Mouse (Mus musculus): ENCODE results near the gene Dlg2. TPM values are rescaled to one million over a fixed set of nuclear protein-coding genes. Genes with fewer than 3 reads are reported as not detected.

Gene Dlg2
- polyA plus RNA-seq, 1 experiment from 2014 or later: 1.1 TPM

- Histone ChIP-seq H3K27ac (ENCODE audit: low read length) (no peak overlapping the region), H3K9me3 (ENCODE audit: control insufficient read depth, low read length) (no peaks in the 10 kb centered on the region), H3K4me1 (replicated peaks; ENCODE audit: control insufficient read depth, insufficient read depth, low read length) (no peaks in the 10 kb centered on the region), H3K27me3 (ENCODE audit: control insufficient read depth, insufficient read depth, low read depth, low read length) (no peaks in the 10 kb centered on the region), H3K9ac (ENCODE audit: low read length) (no peak overlapping the region), H3K36me3 (ENCODE audit: control insufficient read depth, insufficient read depth, low read length) (no peaks in the 10 kb centered on the region), H3K4me3 (ENCODE audit: low read length) (no peak overlapping the region), H3K4me2 (ENCODE audit: low read depth, low read length) (no peak overlapping the region)
- 71% methylated on average over 4 of the region's 4 CpGs for WGBS
- ATAC-seq (ENCODE audit: low read depth): no peak
Observed at GRCm38 (mm10) chr7:92005681-92006425, 1529.4 kb downstream of the Dlg2 start.

DNA sequence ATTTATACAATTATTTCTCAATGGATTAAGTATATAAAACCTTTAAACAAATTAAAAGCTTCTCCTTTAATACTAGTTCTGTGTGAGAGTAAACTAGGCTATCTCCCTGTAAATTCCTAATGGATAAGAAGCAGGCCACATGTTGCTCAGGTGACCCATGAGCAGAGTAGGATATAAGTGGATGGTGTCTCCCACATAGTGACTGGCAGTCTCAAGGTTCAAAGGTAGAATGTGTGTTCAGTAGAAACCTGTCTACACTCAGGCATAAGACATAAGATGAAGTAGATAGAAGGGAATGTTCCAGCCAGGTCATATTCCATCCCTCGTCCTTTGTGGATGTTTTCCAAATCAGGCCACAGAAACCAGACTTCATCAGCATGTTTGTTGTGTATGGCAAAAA lies 1532.2 kb downstream of the Dlg2 start:
- Histone ChIP-seq H3K9me3 (ENCODE audit: control insufficient read depth, low read length) (no peaks in the 10 kb centered on the region), H3K27ac (ENCODE audit: low read length) (no peak overlapping the region), H3K27me3 (ENCODE audit: control insufficient read depth, insufficient read depth, low read depth, low read length) (no peaks in the 10 kb centered on the region), H3K36me3 (ENCODE audit: control insufficient read depth, insufficient read depth, low read length) (no peaks in the 10 kb centered on the region), H3K4me1 (replicated peaks; ENCODE audit: control insufficient read depth, insufficient read depth, low read length) (no peaks in the 10 kb centered on the region), H3K4me2 (ENCODE audit: low read depth, low read length) (no peak overlapping the region), H3K9ac (ENCODE audit: low read length) (no peak overlapping the region), H3K4me3 (ENCODE audit: low read length) (no peak overlapping the region)
- ATAC-seq (ENCODE audit: low read depth): no peak
- WGBS: 90% methylated on average over 1 of the region's 1 CpGs

GRCm38 (mm10) chr7:92024928-92025327 lies 1548.5 kb downstream of the Dlg2 start:
- H3K4me1 ChIP-seq (replicated peaks; ENCODE audit: control insufficient read depth, insufficient read depth, low read length): no peaks in the 10 kb centered on the region
- WGBS: 63% methylated on average over 1 of the region's 1 CpGs
- no peaks in the 10 kb centered on the region for H3K36me3 ChIP-seq (ENCODE audit: control insufficient read depth, insufficient read depth, low read length)
- no peak overlapping the region for H3K27ac ChIP-seq (ENCODE audit: low read length)
- H3K4me3 ChIP-seq (ENCODE audit: low read length): no peak overlapping the region
- no peak overlapping the region for H3K4me2 ChIP-seq (ENCODE audit: low read depth, low read length)
- H3K9ac ChIP-seq (ENCODE audit: low read length): no peak overlapping the region
- no peaks in the 10 kb centered on the region for H3K27me3 ChIP-seq (ENCODE audit: control insufficient read depth, insufficient read depth, low read depth, low read length)
- H3K9me3 ChIP-seq (ENCODE audit: control insufficient read depth, low read length): no peaks in the 10 kb centered on the region
- ATAC-seq (ENCODE audit: low read depth): no peak

DNA sequence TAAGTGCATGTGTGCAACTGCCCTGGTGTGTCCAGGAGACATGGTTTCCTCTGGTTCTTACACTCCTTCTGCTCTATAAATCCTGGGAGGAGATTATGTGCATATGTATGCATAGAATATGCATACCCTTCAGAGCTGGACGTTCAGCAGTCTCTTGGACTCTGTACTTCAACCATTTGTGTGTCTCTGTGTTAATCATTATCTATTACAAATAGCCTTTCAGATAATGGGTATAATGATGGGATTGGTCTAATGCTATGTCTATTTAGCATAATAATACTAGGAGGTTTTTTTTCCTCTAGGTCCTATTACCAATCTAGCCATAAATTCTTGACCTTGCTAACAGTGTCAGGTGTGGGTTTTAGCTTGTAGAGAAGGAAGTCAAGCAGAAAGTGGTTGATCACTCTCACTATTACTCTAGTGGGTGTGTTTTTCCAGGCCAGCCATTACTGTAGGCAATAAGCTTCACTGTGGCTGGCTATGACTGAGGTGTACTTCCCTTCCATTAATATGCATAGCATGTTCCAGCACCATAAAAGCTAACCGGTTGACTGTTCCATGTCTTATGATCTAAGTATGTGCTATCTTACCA lies 1549.1 kb downstream of the Dlg2 start:
- no peak overlapping the region for H3K9ac ChIP-seq (ENCODE audit: low read length)
- H3K9me3 ChIP-seq (ENCODE audit: control insufficient read depth, low read length): no peaks in the 10 kb centered on the region
- 69% methylated on average over 2 of the region's 2 CpGs for WGBS
- ATAC-seq (ENCODE audit: low read depth): no peak
- no peak overlapping the region for H3K4me2 ChIP-seq (ENCODE audit: low read depth, low read length)
- H3K27ac ChIP-seq (ENCODE audit: low read length): no peak overlapping the region
- H3K36me3 ChIP-seq (ENCODE audit: control insufficient read depth, insufficient read depth, low read length): no peaks in the 10 kb centered on the region
- H3K4me3 ChIP-seq (ENCODE audit: low read length): no peak overlapping the region
- no peaks in the 10 kb centered on the region for H3K27me3 ChIP-seq (ENCODE audit: control insufficient read depth, insufficient read depth, low read depth, low read length)
- no peaks in the 10 kb centered on the region for H3K4me1 ChIP-seq (replicated peaks; ENCODE audit: control insufficient read depth, insufficient read depth, low read length)

GRCm38 (mm10) chr7:92027049-92027448 lies 1550.6 kb downstream of the Dlg2 start:
- Histone ChIP-seq H3K4me1 (replicated peaks; ENCODE audit: control insufficient read depth, insufficient read depth, low read length) (no peaks in the 10 kb centered on the region), H3K27ac (ENCODE audit: low read length) (no peak overlapping the region), H3K4me2 (ENCODE audit: low read depth, low read length) (no peak overlapping the region), H3K9me3 (ENCODE audit: control insufficient read depth, low read length) (no peaks in the 10 kb centered on the region), H3K4me3 (ENCODE audit: low read length) (no peak overlapping the region), H3K36me3 (ENCODE audit: control insufficient read depth, insufficient read depth, low read length) (no peaks in the 10 kb centered on the region), H3K27me3 (ENCODE audit: control insufficient read depth, insufficient read depth, low read depth, low read length) (no peaks in the 10 kb centered on the region), H3K9ac (ENCODE audit: low read length) (no peak overlapping the region)
- WGBS: 39% methylated on average over 7 of the region's 7 CpGs
- peak; percentile 52; the same call in 1 of the 2 replicates for ATAC-seq (ENCODE audit: low read depth)

DNA sequence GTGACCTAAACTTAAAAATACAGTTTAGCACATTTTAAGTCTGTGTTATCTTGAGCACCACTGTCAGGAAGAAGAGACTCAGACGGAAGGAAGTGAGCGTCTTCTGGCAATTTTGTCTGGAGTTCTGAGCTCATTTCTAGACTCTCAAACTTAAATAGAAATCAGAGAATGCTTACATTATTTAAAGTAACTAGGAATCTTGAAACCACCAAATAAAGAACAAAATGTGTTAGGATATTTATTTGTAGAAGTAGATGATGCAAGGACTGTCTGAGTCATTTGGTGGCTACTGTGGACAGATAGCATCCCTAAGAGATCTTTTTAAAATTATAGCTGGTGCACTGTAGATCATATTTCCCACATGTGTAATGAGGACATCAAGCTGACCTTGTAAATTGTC lies 1557.8 kb downstream of the Dlg2 start:
- no peak overlapping the region for H3K4me2 ChIP-seq (ENCODE audit: low read depth, low read length)
- WGBS: 70% methylated on average over 2 of the region's 2 CpGs

DNA sequence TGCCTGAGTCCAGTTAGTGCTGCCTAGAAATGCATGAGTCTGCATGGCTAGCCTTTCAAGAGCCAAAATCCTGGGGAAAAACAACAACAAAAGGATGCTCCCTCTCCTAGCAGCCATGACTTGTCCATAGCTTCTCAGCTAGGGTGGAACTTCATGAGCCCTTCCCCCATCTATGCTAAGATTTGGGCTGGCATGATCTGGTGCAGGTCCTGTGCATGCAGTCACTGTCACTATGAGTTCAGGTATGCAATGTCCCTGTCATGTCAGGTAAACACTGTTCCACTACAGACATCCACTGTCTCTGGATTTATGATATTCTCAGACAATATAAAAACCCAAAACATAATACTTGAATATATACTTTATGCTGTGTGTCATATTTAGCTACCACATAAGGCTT lies 1563.7 kb downstream of the Dlg2 start:
- Histone ChIP-seq H3K4me2 (ENCODE audit: low read depth, low read length) (no peak overlapping the region), H3K4me3 (ENCODE audit: low read length) (no peak overlapping the region), H3K27ac (ENCODE audit: low read length) (no peak overlapping the region), H3K9ac (ENCODE audit: low read length) (no peak overlapping the region), H3K36me3 (ENCODE audit: control insufficient read depth, insufficient read depth, low read length) (no peaks in the 10 kb centered on the region), H3K4me1 (replicated peaks; ENCODE audit: control insufficient read depth, insufficient read depth, low read length) (no peaks in the 10 kb centered on the region), H3K9me3 (ENCODE audit: control insufficient read depth, low read length) (no peaks in the 10 kb centered on the region), H3K27me3 (ENCODE audit: control insufficient read depth, insufficient read depth, low read depth, low read length) (no peaks in the 10 kb centered on the region)
- ATAC-seq (ENCODE audit: low read depth): no peak

More for the DNA sequence above, 1557.8 kb downstream of the Dlg2 start:
- no peak overlapping the region for H3K4me3 ChIP-seq (ENCODE audit: low read length)
- H3K4me1 ChIP-seq (replicated peaks; ENCODE audit: control insufficient read depth, insufficient read depth, low read length): no peaks in the 10 kb centered on the region
- no peaks in the 10 kb centered on the region for H3K36me3 ChIP-seq (ENCODE audit: control insufficient read depth, insufficient read depth, low read length)
- ATAC-seq (ENCODE audit: low read depth): no peak
- no peaks in the 10 kb centered on the region for H3K27me3 ChIP-seq (ENCODE audit: control insufficient read depth, insufficient read depth, low read depth, low read length)
- H3K9me3 ChIP-seq (ENCODE audit: control insufficient read depth, low read length): no peaks in the 10 kb centered on the region
- H3K27ac ChIP-seq (ENCODE audit: low read length): no peak overlapping the region
- H3K9ac ChIP-seq (ENCODE audit: low read length): no peak overlapping the region

DNA sequence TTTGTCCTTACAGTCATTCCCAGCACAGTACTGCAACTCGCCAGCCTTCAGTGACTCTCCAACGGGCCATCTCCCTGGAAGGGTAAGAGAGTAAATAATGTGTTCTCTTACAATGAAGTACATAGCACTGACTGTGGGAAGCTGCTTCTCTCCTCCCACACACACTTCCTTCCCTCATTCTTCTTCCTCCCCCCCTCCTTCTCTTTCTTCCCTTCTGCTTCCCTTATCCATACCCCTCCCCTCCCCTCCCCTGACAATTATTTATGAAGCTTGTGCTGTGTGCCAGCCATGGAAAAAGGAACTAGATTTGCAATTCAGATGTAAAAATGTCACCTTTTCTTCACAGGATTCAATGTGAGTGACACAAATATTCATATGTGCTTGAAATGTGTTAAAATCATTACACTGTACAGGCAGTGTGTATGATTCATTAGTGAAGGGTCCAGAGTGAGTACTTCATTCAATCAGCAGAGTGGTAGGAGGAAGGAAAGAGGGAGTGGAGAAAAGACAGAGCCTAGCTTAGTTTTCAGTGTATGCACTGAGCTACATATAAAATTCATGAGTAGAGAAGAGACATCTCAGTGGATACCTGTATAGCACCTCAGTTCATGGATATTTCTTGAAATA lies 1564.4 kb downstream of the Dlg2 start:
- no peaks in the 10 kb centered on the region for H3K9me3 ChIP-seq (ENCODE audit: control insufficient read depth, low read length)
- no peaks in the 10 kb centered on the region for H3K27me3 ChIP-seq (ENCODE audit: control insufficient read depth, insufficient read depth, low read depth, low read length)
- no peak overlapping the region for H3K27ac ChIP-seq (ENCODE audit: low read length)
- H3K4me2 ChIP-seq (ENCODE audit: low read depth, low read length): no peak overlapping the region
- H3K4me3 ChIP-seq (ENCODE audit: low read length): no peak overlapping the region
- no peak overlapping the region for H3K9ac ChIP-seq (ENCODE audit: low read length)
- H3K4me1 ChIP-seq (replicated peaks; ENCODE audit: control insufficient read depth, insufficient read depth, low read length): no peaks in the 10 kb centered on the region
- H3K36me3 ChIP-seq (ENCODE audit: control insufficient read depth, insufficient read depth, low read length): no peaks in the 10 kb centered on the region
- WGBS: 46% methylated on average over 2 of the region's 2 CpGs
- ATAC-seq (ENCODE audit: low read depth): no peak

GRCm38 (mm10) chr7:92044966-92045365 lies 1568.5 kb downstream of the Dlg2 start:
- ATAC-seq (ENCODE audit: low read depth): no peak
- Histone ChIP-seq H3K4me3 (ENCODE audit: low read length) (no peak overlapping the region), H3K9me3 (ENCODE audit: control insufficient read depth, low read length) (no peaks in the 10 kb centered on the region), H3K27ac (ENCODE audit: low read length) (no peak overlapping the region), H3K36me3 (ENCODE audit: control insufficient read depth, insufficient read depth, low read length) (no peaks in the 10 kb centered on the region), H3K4me1 (replicated peaks; ENCODE audit: control insufficient read depth, insufficient read depth, low read length) (no peaks in the 10 kb centered on the region), H3K9ac (ENCODE audit: low read length) (no peak overlapping the region), H3K4me2 (ENCODE audit: low read depth, low read length) (no peak overlapping the region), H3K27me3 (ENCODE audit: control insufficient read depth, insufficient read depth, low read depth, low read length) (no peaks in the 10 kb centered on the region)
- 88% methylated on average over 1 of the region's 1 CpGs for WGBS
